Mouse (Mus musculus): ENCODE measurements around the gene Alas2. TPM values are rescaled to one million over a fixed set of nuclear protein-coding genes. Genes with fewer than 3 reads are reported as not detected.

Gene Alas2
- 41.5 and 42.7 TPM in 2 replicates for polyA plus RNA-seq (2016; fragmentation: Nextera tagmentation; extraction: Ambion mirVana)

GRCm38 (mm10) chrX:150547239-150547638, at the start of gene Alas2:
Gene Alas2, plus strand, starts transcription at chrX:150547375.
- Histone ChIP-seq H3K9me3 (no peaks in the 10 kb centered on the region), H3K4me2 (replicated peaks) (no peak within 1 kb of the TSS), H3K9ac (no peak within 1 kb of the TSS), H3K36me3 (0 out of 2 replicates have a peak, but pooled peaks cover 2% of the 10 kb centered on the region), H3K27me3 (no peaks in the 10 kb centered on the region), H3K27ac (no peak within 1 kb of the TSS), H3K4me3 (no peak within 1 kb of the TSS), H3K4me1 (no peaks in the 10 kb centered on the region)
- 54% methylated on average over 5 of the region's 5 CpGs for WGBS
- ATAC-seq (ENCODE audit: insufficient number of reproducible peaks, insufficient read depth, low FRiP score, low TSS enrichment) = no peak

GRCm38 (mm10) chrX:150508696-150509095, 38.5 kb upstream of the Alas2 start:
- Histone ChIP-seq H3K4me3 (no peak overlapping the region), H3K9ac (no peak overlapping the region), H3K9me3 (no peaks in the 10 kb centered on the region), H3K36me3 (no peaks in the 10 kb centered on the region), H3K4me1 (no peaks in the 10 kb centered on the region), H3K27me3 (no peaks in the 10 kb centered on the region), H3K27ac (no peak overlapping the region), H3K4me2 (replicated peaks) (no peak overlapping the region)
- ATAC-seq (ENCODE audit: insufficient number of reproducible peaks, insufficient read depth, low FRiP score, low TSS enrichment) = no peak
- WGBS = 83% methylated on average over 6 of the region's 6 CpGs

- Histone ChIP-seq H3K4me2 (replicated peaks) (no peak overlapping the region), H3K36me3 (no peaks in the 10 kb centered on the region)
Measured at GRCm38 (mm10) chrX:150510631-150511030, 36.5 kb upstream of the Alas2 start.

GRCm38 (mm10) chrX:150511274-150511673, 35.9 kb upstream of the Alas2 start:
- no peaks in the 10 kb centered on the region for H3K4me1 ChIP-seq
- no peaks in the 10 kb centered on the region for H3K36me3 ChIP-seq
- H3K9ac ChIP-seq = no peak overlapping the region
- no peaks in the 10 kb centered on the region for H3K27me3 ChIP-seq
- H3K4me3 ChIP-seq = no peak overlapping the region
- no peak for ATAC-seq (ENCODE audit: insufficient number of reproducible peaks, insufficient read depth, low FRiP score, low TSS enrichment)
- 78% methylated on average over 6 of the region's 6 CpGs for WGBS
- no peak overlapping the region for H3K4me2 ChIP-seq (replicated peaks)
- H3K27ac ChIP-seq = no peak overlapping the region
- H3K9me3 ChIP-seq = no peaks in the 10 kb centered on the region

More at GRCm38 (mm10) chrX:150510631-150511030, 36.5 kb upstream of the Alas2 start:
- no peaks in the 10 kb centered on the region for H3K9me3 ChIP-seq
- no peaks in the 10 kb centered on the region for H3K27me3 ChIP-seq
- no peak overlapping the region for H3K27ac ChIP-seq
- ATAC-seq (ENCODE audit: insufficient number of reproducible peaks, insufficient read depth, low FRiP score, low TSS enrichment) = no peak
- H3K9ac ChIP-seq = no peak overlapping the region
- no peaks in the 10 kb centered on the region for H3K4me1 ChIP-seq
- WGBS = 48% methylated on average over 4 of the region's 4 CpGs
- no peak overlapping the region for H3K4me3 ChIP-seq

- H3K4me3 ChIP-seq = no peak overlapping the region
- WGBS = 71% methylated on average over 1 of the region's 1 CpGs
- H3K4me1 ChIP-seq = no peaks in the 10 kb centered on the region
- H3K27me3 ChIP-seq = no peaks in the 10 kb centered on the region
- H3K27ac ChIP-seq = no peak overlapping the region
- H3K9ac ChIP-seq = no peak overlapping the region
- H3K9me3 ChIP-seq = no peaks in the 10 kb centered on the region
- H3K36me3 ChIP-seq = no peaks in the 10 kb centered on the region
- no peak overlapping the region for H3K4me2 ChIP-seq (replicated peaks)
- no peak for ATAC-seq (ENCODE audit: insufficient number of reproducible peaks, insufficient read depth, low FRiP score, low TSS enrichment)
Measured at GRCm38 (mm10) chrX:150514127-150514526, 33.0 kb upstream of the Alas2 start.

- no peak overlapping the region for H3K4me3 ChIP-seq
- no peak for ATAC-seq (ENCODE audit: insufficient number of reproducible peaks, insufficient read depth, low FRiP score, low TSS enrichment)
- H3K27ac ChIP-seq = no peak overlapping the region
- no peak overlapping the region for H3K9ac ChIP-seq
- no peaks in the 10 kb centered on the region for H3K9me3 ChIP-seq
- H3K4me2 ChIP-seq (replicated peaks) = no peak overlapping the region
- no peaks in the 10 kb centered on the region for H3K36me3 ChIP-seq
- no peaks in the 10 kb centered on the region for H3K4me1 ChIP-seq
- H3K27me3 ChIP-seq = no peaks in the 10 kb centered on the region
Measured at GRCm38 (mm10) chrX:150516015-150516414, 31.2 kb upstream of the Alas2 start.

GRCm38 (mm10) chrX:150516477-150516876, 30.7 kb upstream of the Alas2 start:
- no peak overlapping the region for H3K4me2 ChIP-seq (replicated peaks)
- H3K27me3 ChIP-seq = no peaks in the 10 kb centered on the region
- no peaks in the 10 kb centered on the region for H3K36me3 ChIP-seq
- ATAC-seq (ENCODE audit: insufficient number of reproducible peaks, insufficient read depth, low FRiP score, low TSS enrichment) = no peak
- no peaks in the 10 kb centered on the region for H3K9me3 ChIP-seq
- WGBS = 92% methylated on average over 1 of the region's 1 CpGs
- no peak overlapping the region for H3K27ac ChIP-seq
- no peaks in the 10 kb centered on the region for H3K4me1 ChIP-seq
- H3K4me3 ChIP-seq = no peak overlapping the region
- H3K9ac ChIP-seq = no peak overlapping the region

GRCm38 (mm10) chrX:150540111-150540510, 7.1 kb upstream of the Alas2 start:
- WGBS = 87% methylated on average over 2 of the region's 2 CpGs
- Histone ChIP-seq H3K4me3 (no peak overlapping the region), H3K9me3 (no peaks in the 10 kb centered on the region), H3K27ac (no peak overlapping the region), H3K27me3 (no peaks in the 10 kb centered on the region), H3K9ac (no peak overlapping the region), H3K36me3 (no peaks in the 10 kb centered on the region), H3K4me2 (replicated peaks) (no peak overlapping the region), H3K4me1 (no peaks in the 10 kb centered on the region)
- no peak for ATAC-seq (ENCODE audit: insufficient number of reproducible peaks, insufficient read depth, low FRiP score, low TSS enrichment)

- H3K27ac ChIP-seq = no peak overlapping the region
- no peak overlapping the region for H3K4me3 ChIP-seq
- no peak overlapping the region for H3K9ac ChIP-seq
- no peak overlapping the region for H3K4me2 ChIP-seq (replicated peaks)
- no peaks in the 10 kb centered on the region for H3K9me3 ChIP-seq
- H3K4me1 ChIP-seq = no peaks in the 10 kb centered on the region
- no peak for ATAC-seq (ENCODE audit: insufficient number of reproducible peaks, insufficient read depth, low FRiP score, low TSS enrichment)
- no peaks in the 10 kb centered on the region for H3K36me3 ChIP-seq
- no peaks in the 10 kb centered on the region for H3K27me3 ChIP-seq
Measured at GRCm38 (mm10) chrX:150541684-150542083, 5.5 kb upstream of the Alas2 start.

- H3K9me3 ChIP-seq = no peaks in the 10 kb centered on the region
Measured at GRCm38 (mm10) chrX:150549639-150550038, 2.5 kb downstream of the Alas2 start.

GRCm38 (mm10) chrX:150551986-150552385, 4.8 kb downstream of the Alas2 start:
- H3K9ac ChIP-seq = no peak overlapping the region
- WGBS = 97% methylated on average over 2 of the region's 2 CpGs
- H3K4me3 ChIP-seq = no peak overlapping the region
- H3K27ac ChIP-seq = no peak overlapping the region
- H3K36me3 ChIP-seq = 0 out of 2 replicates have a peak, but pooled peaks cover 2% of the 10 kb centered on the region
- H3K27me3 ChIP-seq = no peaks in the 10 kb centered on the region
- H3K4me2 ChIP-seq (replicated peaks) = no peak overlapping the region
- H3K9me3 ChIP-seq = no peaks in the 10 kb centered on the region
- H3K4me1 ChIP-seq = no peaks in the 10 kb centered on the region
- ATAC-seq (ENCODE audit: insufficient number of reproducible peaks, insufficient read depth, low FRiP score, low TSS enrichment) = no peak

More at GRCm38 (mm10) chrX:150549639-150550038, 2.5 kb downstream of the Alas2 start:
- Histone ChIP-seq H3K9ac (no peak overlapping the region), H3K4me3 (no peak overlapping the region), H3K4me1 (no peaks in the 10 kb centered on the region), H3K36me3 (0 out of 2 replicates have a peak, but pooled peaks cover 2% of the 10 kb centered on the region), H3K27me3 (no peaks in the 10 kb centered on the region), H3K27ac (no peak overlapping the region), H3K4me2 (replicated peaks) (no peak overlapping the region)
- ATAC-seq (ENCODE audit: insufficient number of reproducible peaks, insufficient read depth, low FRiP score, low TSS enrichment) = no peak
- WGBS = 91% methylated on average over 3 of the region's 3 CpGs

GRCm38 (mm10) chrX:150554032-150554431, 6.9 kb downstream of the Alas2 start:
- Histone ChIP-seq H3K4me2 (replicated peaks) (no peak overlapping the region), H3K27me3 (no peaks in the 10 kb centered on the region), H3K4me3 (no peak overlapping the region), H3K9ac (no peak overlapping the region), H3K9me3 (no peaks in the 10 kb centered on the region), H3K4me1 (no peaks in the 10 kb centered on the region), H3K36me3 (0 out of 2 replicates have a peak, but pooled peaks cover 2% of the 10 kb centered on the region), H3K27ac (no peak overlapping the region)
- no peak for ATAC-seq (ENCODE audit: insufficient number of reproducible peaks, insufficient read depth, low FRiP score, low TSS enrichment)
- 88% methylated on average over 3 of the region's 3 CpGs for WGBS

All from embryonic facial prominence, embryonic 12.5 days (tissue).